Mouse (Mus musculus) megakaryocyte-erythroid progenitor cell, adult 5-6 weeks (primary cell): ENCODE results near the gene Tmub1. TPM values are rescaled to one million over a fixed set of nuclear protein-coding genes. Genes with fewer than 3 reads are reported as not detected.

Source experiments
- ATAC-seq: replicated peaks from 2 replicates; pipeline ENCODE4 v1.8.0; 2016; ENCODE audit warnings: mild to moderate bottlenecking, inconsistent platforms; ENCODE audit not compliant: severe bottlenecking, poor library complexity, low FRiP score, low TSS enrichment
- total RNA-seq, 2 experiments: library from RNA; stranded (forward) in 1 of 2; stranded (reverse) in 1 of 2; fragments of 200-1000, 215-1000 nt in 1 of 2; fragments of >200 nt in 1 of 2; fragmentation: Nextera tagmentation in 1 of 2; gene quantifications; 2 replicates each; pipeline ENCODE4 v1.2.3; 2014 to 2017

Tmub1 gene
- total RNA-seq, 2 experiments from 2014 or later = 6.2 to 11.4 TPM

DNA sequence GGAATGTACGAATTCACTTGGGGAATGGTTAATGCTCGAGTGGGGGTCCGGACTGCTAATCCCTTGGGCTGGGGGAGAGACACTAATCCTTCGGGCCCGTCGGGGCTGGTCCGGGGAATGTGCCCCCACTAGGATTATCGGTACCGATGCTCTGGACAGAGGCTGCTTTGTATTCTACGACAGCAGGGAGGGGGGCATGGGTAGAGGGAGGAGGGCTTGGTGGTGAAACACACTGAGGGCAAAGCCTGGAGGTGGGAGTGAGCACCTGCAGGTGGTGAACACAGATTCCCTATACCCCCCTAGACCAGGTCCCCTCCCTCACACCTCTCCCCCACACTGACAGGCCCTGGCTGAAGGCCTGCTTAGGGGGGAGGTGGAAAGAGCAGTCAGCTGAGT, 21.6 kb downstream of the Tmub1 start:
- ATAC-seq = no peak

- ATAC-seq = no peak
Observed at GRCm38 (mm10) chr5:24425421-24426036, 22.1 kb downstream of the Tmub1 start.

- no peak for ATAC-seq
Observed at GRCm38 (mm10) chr5:24424861-24425411, 22.7 kb downstream of the Tmub1 start.

- no peak; the same call in 1 of the 2 replicates for ATAC-seq
Observed at GRCm38 (mm10) chr5:24424004-24424781, 23.5 kb downstream of the Tmub1 start.

- peak; percentile 93 for ATAC-seq
Observed at GRCm38 (mm10) chr5:24423129-24424003, 24.3 kb downstream of the Tmub1 start, which contains the start of the genes Cdk5 and Slc4a2. Gene Cdk5 (minus strand): TSS chr5:24423530. Gene Slc4a2 (plus strand): TSS chr5:24423837.

DNA sequence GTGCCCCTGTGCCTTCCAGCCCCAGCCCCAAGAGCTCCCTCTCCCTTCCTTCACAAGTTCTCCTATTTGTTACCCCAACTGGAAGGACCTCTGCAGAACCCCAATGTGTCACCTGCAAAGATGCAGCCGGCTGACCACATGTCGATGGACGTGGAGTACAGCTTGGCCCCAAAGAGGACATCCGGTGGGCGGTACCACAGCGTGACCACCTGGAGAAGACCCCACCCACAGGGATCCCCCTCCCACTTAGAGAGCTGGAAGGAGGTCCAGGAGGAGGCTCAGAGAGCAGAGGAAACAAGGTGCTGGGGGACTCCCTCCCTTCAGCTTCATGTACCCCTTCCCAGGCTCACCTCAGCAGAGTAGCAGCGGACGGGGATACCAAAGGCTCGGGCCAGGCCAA, 27.3 kb downstream of the Tmub1 start:
- no peak for ATAC-seq

DNA sequence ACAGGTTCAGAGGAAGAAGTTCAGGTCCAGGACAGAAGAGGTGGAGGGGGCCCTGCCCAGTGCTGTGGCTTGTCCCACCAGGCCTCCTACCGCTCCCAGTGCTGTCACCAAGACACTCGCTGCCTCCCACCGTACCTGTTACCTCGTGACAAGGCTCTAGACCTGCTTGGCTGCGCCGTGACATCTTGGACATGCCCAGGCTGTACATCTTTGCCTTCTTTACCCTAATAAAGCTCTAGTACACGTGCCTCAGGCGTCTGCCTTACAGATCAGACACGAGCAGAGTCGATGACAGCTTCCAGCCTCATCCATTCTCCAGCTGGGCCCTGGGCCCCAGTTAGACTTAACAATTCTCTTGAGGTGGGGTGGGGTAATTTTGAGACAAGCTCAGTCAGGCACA, 30.1 kb downstream of the Tmub1 start:
- no peak for ATAC-seq

- peak; percentile 75 for ATAC-seq
Observed at GRCm38 (mm10) chr5:24416222-24416736, 31.4 kb downstream of the Tmub1 start.

DNA sequence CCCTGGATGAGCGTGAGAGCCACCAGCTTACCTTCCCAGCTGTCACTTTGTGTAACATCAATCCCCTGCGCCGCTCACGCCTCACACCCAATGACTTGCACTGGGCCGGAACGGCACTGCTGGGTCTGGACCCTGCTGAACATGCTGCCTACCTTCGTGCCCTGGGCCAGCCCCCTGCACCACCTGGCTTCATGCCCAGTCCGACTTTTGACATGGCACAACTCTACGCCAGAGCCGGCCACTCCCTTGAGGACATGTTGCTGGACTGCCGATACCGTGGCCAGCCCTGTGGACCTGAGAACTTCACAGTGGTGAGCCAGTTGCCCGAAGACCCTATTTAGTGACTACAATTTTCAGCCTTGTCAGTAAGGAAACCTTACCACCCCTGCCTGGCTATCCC, 33.7 kb downstream of the Tmub1 start:
- no peak for ATAC-seq

DNA sequence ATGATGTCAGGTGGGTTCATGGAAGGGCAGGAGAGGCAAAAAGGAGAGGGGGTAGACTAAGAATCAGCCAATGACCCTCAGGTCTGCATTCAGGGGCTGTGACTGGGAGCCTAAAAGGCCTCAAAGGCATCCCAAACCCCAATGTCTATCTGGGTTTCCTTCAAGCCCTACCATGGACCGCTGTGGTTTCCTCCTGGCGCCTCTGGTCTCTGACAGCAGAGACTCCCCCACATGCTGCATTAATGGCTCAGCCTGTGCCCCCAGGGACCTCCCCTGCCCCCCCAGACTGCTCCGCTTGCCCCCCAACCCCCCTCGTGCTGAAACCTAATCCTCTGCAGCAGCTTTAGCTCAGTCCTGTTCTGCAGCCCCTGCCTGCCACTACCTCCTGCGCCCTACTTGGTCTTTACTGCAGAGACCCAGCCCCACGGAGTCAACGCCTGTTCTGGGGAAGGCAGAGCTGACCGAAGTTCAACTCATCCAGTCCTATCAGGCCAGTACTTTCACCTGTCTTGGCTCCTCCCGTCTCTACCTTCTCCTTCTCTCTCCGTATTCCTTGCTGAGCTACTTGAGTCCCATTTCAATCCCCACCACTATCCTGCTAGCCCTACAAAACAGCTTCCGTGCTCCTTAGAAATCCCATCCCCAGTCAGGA, 34.5 kb downstream of the Tmub1 start, which contains the start of gene Asic3:
Gene Asic3 (plus strand): TSS at position 351 of the 652 bp plus-strand sequence.
- ATAC-seq = no peak

DNA sequence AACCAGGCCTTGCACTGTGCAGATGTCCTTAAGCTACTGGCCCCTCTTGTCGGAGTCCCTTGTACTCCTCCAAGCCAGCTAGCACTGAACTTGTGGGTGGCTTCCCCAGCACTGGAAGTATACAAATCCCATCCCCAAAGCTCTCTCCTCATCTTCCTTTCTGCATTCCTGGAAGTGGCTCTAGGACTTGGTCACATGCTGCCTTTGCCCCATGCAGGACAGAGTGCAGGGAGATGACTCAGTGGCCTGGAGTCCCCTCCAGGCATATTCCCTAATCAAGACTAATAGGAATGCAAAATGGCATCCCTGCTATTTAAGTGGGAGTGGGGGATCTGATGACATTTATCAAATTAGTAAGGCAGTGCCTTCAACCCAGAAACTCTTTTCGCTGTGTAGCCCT, 35.6 kb downstream of the Tmub1 start:
- ATAC-seq = no peak

GRCm38 (mm10) chr5:24409466-24409865, 38.2 kb downstream of the Tmub1 start:
- ATAC-seq = no peak

DNA sequence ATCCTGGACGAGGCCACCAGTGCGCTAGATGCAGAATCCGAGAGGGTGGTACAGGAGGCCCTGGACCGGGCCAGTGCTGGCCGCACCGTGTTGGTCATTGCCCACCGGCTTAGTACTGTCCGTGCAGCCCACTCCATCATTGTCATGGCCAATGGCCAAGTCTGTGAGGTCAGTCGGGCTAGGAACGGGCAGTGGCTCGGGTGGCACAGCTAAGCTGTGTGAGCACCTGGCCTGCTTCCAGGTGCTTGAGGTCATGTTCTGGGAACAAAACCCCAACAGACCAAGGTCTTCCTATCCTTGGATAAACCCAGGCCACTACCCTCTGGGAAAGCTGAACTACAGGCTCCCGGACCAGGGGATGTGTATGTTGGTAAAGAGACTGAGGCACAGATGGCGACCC, 39.0 kb downstream of the Tmub1 start:
- ATAC-seq = no peak

DNA sequence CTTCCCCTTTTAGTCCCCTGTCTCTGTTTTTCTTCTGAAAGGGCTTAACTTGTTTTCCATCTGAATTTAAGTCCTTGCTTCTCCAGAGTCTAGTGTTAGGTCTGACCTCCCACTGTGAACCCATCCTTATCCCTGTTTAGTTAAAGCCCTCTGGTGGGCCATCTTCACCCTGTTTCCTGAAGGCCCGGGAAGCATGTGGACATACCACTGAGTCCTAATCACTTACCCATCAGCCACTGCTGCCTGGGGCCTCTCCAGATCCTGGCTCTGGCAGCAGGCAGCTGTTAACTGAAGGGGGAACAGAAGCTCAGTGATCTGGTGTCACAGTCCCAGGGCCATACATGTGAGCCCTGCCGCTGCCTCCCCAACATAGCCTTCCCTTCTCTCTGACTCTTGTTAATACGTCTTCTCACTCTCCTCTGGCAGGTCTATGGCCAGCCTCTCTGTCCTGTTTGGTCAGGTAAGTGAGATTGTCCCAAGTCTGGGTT, 42.2 kb downstream of the Tmub1 start:
- ATAC-seq = no peak

- ATAC-seq = peak; percentile 31
Observed at GRCm38 (mm10) chr5:24404594-24405360, 42.9 kb downstream of the Tmub1 start.

DNA sequence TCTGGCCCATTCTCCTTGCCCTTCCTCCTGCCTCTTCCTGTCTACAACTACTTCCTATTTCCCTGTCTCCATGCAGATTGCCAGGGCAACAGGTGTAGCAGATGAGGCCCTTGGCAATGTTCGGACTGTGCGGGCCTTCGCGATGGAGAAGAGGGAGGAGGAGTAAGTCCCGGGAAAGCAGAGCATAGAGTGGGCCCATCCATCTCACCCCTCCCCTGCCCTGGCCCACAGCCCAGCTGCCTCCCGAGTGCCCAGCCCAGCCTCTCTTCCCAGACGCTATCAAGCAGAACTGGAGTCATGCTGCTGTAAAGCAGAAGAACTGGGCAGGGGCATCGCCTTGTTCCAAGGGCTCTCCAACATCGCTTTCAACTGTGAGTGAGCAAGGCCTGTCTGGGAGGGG, 45.7 kb downstream of the Tmub1 start:
- no peak for ATAC-seq

DNA sequence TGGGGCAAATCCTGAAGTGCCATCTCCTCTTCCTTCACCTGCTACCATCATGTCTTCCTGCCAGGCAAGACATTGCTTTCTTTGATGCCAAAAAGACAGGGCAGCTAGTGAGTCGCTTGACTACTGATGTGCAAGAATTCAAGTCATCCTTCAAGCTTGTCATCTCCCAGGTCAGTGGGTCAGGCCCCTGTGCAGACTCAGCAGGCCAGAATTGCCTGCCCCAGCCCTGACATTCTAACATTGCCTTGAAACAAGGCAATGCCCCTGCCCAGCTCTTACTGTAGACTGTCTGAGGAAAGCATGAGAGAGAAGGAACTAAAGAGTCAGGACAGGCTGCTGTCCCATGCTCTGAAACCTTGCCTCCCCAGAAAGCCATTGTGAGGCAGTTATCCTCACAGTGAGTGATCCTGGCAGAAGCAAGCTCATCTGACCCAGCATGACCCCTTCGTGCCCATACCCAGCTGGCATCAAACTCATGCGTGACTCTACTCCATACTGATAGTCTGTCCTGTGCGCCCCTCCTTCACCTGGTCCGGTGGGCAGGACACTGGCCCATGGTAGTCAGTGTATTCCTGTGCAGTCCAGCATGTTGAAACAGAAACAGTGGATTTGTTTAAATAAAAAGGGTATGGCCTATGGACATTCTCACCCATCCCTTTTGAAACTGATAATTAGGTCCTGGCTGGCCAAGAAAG, 46.6 kb downstream of the Tmub1 start:
- ATAC-seq = no peak

DNA sequence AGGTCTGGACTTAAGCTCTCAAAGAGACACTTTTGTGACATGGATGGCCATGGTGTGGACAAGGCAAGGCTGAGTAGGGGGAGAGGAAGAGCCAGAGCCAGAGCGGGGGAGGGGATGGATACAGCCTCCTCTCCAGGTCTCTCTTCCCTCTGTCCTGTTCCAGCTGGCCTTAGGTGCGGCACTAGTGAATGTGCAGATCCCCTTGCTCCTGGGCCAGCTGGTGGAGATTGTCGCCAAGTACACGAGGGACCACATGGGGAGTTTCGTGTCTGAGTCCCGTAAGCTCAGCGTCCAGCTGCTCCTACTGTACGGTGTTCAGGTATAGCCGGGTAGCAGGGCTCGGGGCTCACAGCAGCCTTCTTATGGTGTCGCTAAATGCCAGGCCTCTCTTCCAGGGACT, 47.3 kb downstream of the Tmub1 start:
- ATAC-seq = no peak
